Mouse (Mus musculus) MEL (cell line): ENCODE results near the gene Cadps.

Experiments used
- CTCF ChIP-seq, 3 experiments: IDR thresholded peaks in 2 of 3; conservative IDR thresholded peaks in 1 of 3; 2 replicates each; pipeline ENCODE4 v1.5.1; 2011 to 2012; ENCODE audit warnings: low read length in 3 of 3, low read depth in 2 of 3, mild to moderate bottlenecking in 2 of 3, improper control_type of control experiment in 1 of 3, inconsistent platforms in 1 of 3, mixed read lengths in 1 of 3, moderate library complexity in 1 of 3; ENCODE audit not compliant: control insufficient read depth in 1 of 3, insufficient read depth in 1 of 3, poor library complexity in 1 of 3, severe bottlenecking in 1 of 3
- EP300 ChIP-seq, 2 experiments: IDR thresholded peaks; 2 replicates each; pipeline ENCODE4 v1.6.1; 2011; ENCODE audit warnings: improper control_type of control experiment in 2 of 2, low read length in 2 of 2, low read depth in 1 of 2, mild to moderate bottlenecking in 1 of 2
- GATA1 ChIP-seq: IDR thresholded peaks from 2 replicates; pipeline ENCODE4 v1.6.1; 2011; ENCODE audit warnings: low read depth, low read length, improper control_type of control experiment
- SIN3A ChIP-seq: IDR thresholded peaks from 2 replicates; pipeline ENCODE4 v1.6.1; 2012; ENCODE audit warnings: low read length, improper control_type of control experiment, inconsistent platforms
- SMC3 ChIP-seq: IDR thresholded peaks from 2 replicates; pipeline ENCODE4 v1.6.1; 2011; ENCODE audit warnings: low read depth, low read length, improper control_type of control experiment
- ZC3H11A ChIP-seq: IDR thresholded peaks from 2 replicates; pipeline ENCODE4 v1.6.1; 2012; ENCODE audit warnings: low read depth, mild to moderate bottlenecking, inconsistent platforms, low read length, improper control_type of control experiment

- no peak for TF ChIP-seq SMC3
- no peak for TF ChIP-seq CTCF (IDR thresholded peaks at IDR 0.05 in 2 of 3, conservative IDR thresholded peaks at IDR 0.05 in 1 of 3; ENCODE audit: control insufficient read depth in 1 of 3, insufficient read depth in 1 of 3, low read depth in 2 of 3, low read length in 3 of 3, poor library complexity in 1 of 3, severe bottlenecking in 1 of 3)
- no peak for TF ChIP-seq GATA1
- TF ChIP-seq ZC3H11A = no peak
- TF ChIP-seq SIN3A = no peak
- no peak for TF ChIP-seq EP300 (IDR thresholded peaks at IDR 0.05; ENCODE audit: low read depth in 1 of 2, low read length in 2 of 2)
Measured at GRCm38 (mm10) chr14:12504191-12504947, 318.5 kb downstream of the Cadps start.
